ENCODE assay signal across 19 mouse cellular contexts in the genomic region with DNA sequence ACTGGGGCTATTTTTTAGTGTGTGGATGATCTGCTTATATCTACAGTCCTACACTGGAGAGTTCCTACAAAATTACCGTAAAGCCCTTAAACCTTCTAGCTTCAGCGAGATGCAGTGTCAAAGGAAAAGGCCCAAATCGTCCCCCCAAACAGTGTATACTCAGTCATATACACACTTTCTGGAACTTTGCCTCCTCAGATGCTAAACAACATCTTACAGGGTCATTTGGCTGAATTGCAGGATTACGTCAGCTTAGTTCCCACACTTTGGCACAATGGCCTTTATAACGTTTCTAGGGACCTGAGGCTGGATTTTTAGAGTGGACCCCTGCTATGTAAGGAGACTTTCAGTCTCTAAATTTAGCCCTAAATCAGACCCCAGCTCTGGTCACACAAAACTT. TPM values are rescaled to one million over a fixed set of nuclear protein-coding genes. Genes with fewer than 3 reads are reported as not detected.
"Had no signal": no experiment of that assay in that cellular context is flagged by ENCODE, and none has a peak within 500 bp of the region (broad histone marks: within the 10 kb centered on the region; RNA-seq: fewer than 3 reads in every experiment).

No protein-coding gene starts in this region.

- H3K4me2 ChIP-seq: lung, embryonic 14.5 days; midbrain, embryonic 13.5 days; midbrain, embryonic 15.5 days; neural tube, embryonic 13.5 days; neural tube, embryonic 15.5 days had no signal

- H3K36me3 ChIP-seq: midbrain, embryonic 10.5 days; midbrain, embryonic 13.5 days; midbrain, embryonic 15.5 days; neural tube, embryonic 13.5 days; neural tube, embryonic 15.5 days had no signal

- H3K4me1 ChIP-seq: midbrain, embryonic 10.5 days; midbrain, embryonic 13.5 days; midbrain, embryonic 15.5 days; neural tube, embryonic 13.5 days; neural tube, embryonic 15.5 days had no signal

- H3K27me3 ChIP-seq: midbrain, embryonic 15.5 days; neural tube, embryonic 13.5 days; neural tube, embryonic 15.5 days had no signal

- H3K9ac ChIP-seq: lung, embryonic 14.5 days; midbrain, embryonic 13.5 days; midbrain, embryonic 15.5 days; neural tube, embryonic 13.5 days; neural tube, embryonic 15.5 days had no signal

- H3K9me3 ChIP-seq: midbrain, embryonic 10.5 days; midbrain, embryonic 13.5 days; midbrain, embryonic 15.5 days; neural tube, embryonic 13.5 days; neural tube, embryonic 15.5 days had no signal

- H3K27ac ChIP-seq: midbrain, embryonic 10.5 days; midbrain, embryonic 13.5 days; midbrain, embryonic 15.5 days; neural tube, embryonic 13.5 days; neural tube, embryonic 15.5 days had no signal

- H3K4me3 ChIP-seq: midbrain, embryonic 10.5 days; midbrain, embryonic 13.5 days; midbrain, embryonic 15.5 days; myocyte; neural tube, embryonic 13.5 days; neural tube, embryonic 15.5 days had no signal

- ATAC-seq: midbrain, embryonic 13.5 days; midbrain, embryonic 15.5 days had no signal

- DNase-seq: lung, adult 18-20 months; lung, embryonic 14.5 days; lung, postnatal 10 days; lung, postnatal 4 days; retina, postnatal 1 day; right cerebral cortex, adult 18-20 months; right cerebral cortex, postnatal 25 days; right cerebral cortex, postnatal 4 days; spleen, adult 18-20 months; thymus, adult 18-20 months; thymus, postnatal 25 days had no signal

RNA-seq across cellular contexts. Expression of gene Ankrd22, which starts 16.6 kb away (rescaled TPM):
- total RNA-seq: megakaryocyte-erythroid progenitor cell, adult 5-6 weeks had no signal
- polyA plus RNA-seq: lung, embryonic 14.5 days; midbrain, embryonic 13.5 days; neural tube, embryonic 13.5 days; neural tube, embryonic 15.5 days; small intestine, adult 2 months had no signal
